Mouse (Mus musculus) kidney, embryonic 16.5 days (tissue): ENCODE results near the gene Cir1. TPM values are rescaled to one million over a fixed set of nuclear protein-coding genes. Genes with fewer than 3 reads are reported as not detected.

Experiments
- ATAC-seq: fragments of 200-750 bp; cut with Nextera tagmentation; 2 replicates; pipeline ENCODE4 v1.8.0; 2017; ENCODE audit warnings: moderate TSS enrichment; ENCODE audit not compliant: low FRiP score, low TSS enrichment
- H3K27ac ChIP-seq: fragments of 300-500 bp; sonication (generic); 2 replicates; pipeline ENCODE4 v1.5.1; 2014; ENCODE audit warnings: low read length
- H3K27me3 ChIP-seq: fragments of 300-500 bp; sonication (generic); 2 replicates; pipeline ENCODE4 v1.6.1; 2014; ENCODE audit warnings: low read length, control low read depth, mixed read lengths; ENCODE audit not compliant: insufficient read depth
- H3K36me3 ChIP-seq: fragments of 300-500 bp; sonication (generic); 2 replicates; pipeline ENCODE4 v1.6.1; 2014; ENCODE audit warnings: low read length, control low read depth, mixed read lengths; ENCODE audit not compliant: insufficient read depth
- H3K4me1 ChIP-seq: fragments of 300-500 bp; sonication (generic); 2 replicates; pipeline ENCODE4 v1.6.1; 2014; ENCODE audit warnings: low read length, control low read depth, mixed read lengths; ENCODE audit not compliant: insufficient read depth
- H3K4me2 ChIP-seq: fragments of 300-500 bp; sonication (generic); replicated peaks from 2 replicates; pipeline ENCODE4 v1.6.1; 2014; ENCODE audit warnings: low read depth, low read length
- H3K4me3 ChIP-seq: fragments of 300-500 bp; sonication (generic); 2 replicates; pipeline ENCODE4 v1.5.1; 2014; ENCODE audit warnings: mild to moderate bottlenecking, low read length
- H3K9ac ChIP-seq: fragments of 300-500 bp; sonication (generic); replicated peaks from 2 replicates; pipeline ENCODE4 v1.6.1; 2014; ENCODE audit warnings: low read length
- H3K9me3 ChIP-seq: fragments of 300-500 bp; sonication (generic); 2 replicates; pipeline ENCODE4 v1.6.1; 2016; ENCODE audit warnings: low read length, control low read depth
- WGBS: fragments of 180-500 bp; shearing (Covaris S2); extraction: QIAGEN DNeasy Blood & Tissue Kit; methylation state at CpG from one replicate; pipeline ENCODE4 v1.1.7; 2014; 5-methylcytosine and 5-hydroxymethylcytosine counted together
- polyA plus RNA-seq: library from polyadenylated mRNA; unstranded; fragments of >200 nt; fragmentation: Nextera tagmentation; extraction: Ambion mirVana; gene quantifications from 2 replicates; pipeline ENCODE4 v1.2.1, GENCODE M21; 2015

The Cir1 gene
- polyA plus RNA-seq, result 20.5 and 20.7 TPM in 2 replicates

DNA sequence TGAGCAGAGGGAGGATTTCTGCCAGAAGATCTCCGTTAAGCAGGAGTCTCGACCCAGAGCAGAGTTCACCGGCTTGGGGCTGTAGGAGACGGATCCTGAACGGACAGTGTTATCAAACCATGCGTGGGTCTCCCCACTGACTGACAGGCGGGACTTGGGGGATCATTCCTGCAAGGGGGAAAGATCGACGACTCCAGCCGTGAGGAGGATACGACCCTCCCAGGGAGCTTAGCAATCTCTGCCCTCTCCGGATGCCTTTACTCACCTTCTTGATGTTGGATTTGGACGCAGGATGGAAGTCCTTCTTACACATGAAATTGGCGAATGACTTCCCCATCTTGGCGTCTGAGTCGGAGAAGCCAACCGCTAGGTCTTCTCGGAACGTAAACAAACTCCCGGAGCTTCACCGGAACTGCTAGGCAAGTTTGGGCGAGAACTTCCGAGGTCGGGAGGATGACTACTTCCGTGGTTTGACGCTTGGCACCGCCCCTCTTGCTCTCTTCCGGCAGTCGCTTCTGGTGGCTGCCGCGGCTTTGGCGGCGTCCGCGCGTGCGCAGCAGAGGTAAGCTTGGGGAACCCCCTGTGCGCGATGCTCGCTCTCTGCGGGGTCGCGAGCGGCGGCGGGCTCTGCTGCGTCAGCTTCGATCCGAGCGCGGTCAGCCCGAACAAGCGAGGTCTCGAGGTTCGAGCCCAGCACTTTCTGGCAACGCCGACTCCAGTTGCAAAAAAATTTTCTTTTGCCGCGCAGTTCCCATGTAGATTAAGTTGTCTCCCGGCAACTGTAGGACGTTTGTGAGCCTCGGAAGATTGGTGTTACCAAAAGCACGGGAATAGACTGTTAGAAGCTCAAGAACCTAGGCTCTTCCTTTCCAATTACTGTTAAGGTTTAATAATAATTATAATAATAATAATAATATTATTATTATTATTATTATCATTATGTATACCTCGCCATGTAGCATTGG, at the start of gene Cir1, which contains the start of gene Scrn3:
Cir1 (minus strand) TSS at position 550 of the 965 bp plus-strand sequence.
Scrn3 (plus strand) TSS at position 450 of the 965 bp plus-strand sequence.
- no peaks in the 10 kb centered on the region for H3K27me3 ChIP-seq
- H3K9ac ChIP-seq, result peak within 1 kb of the TSS; percentile 85
- H3K36me3 ChIP-seq, result peaks cover 16% of the 10 kb centered on the region
- H3K9me3 ChIP-seq, result no peaks in the 10 kb centered on the region
- peak; percentile 96 for ATAC-seq
- WGBS, result under 1% methylated on average over 64 of the region's 64 CpGs
- peak within 1 kb of the TSS; percentile 91 for H3K4me3 ChIP-seq
- peak within 1 kb of the TSS; percentile 84 for H3K4me2 ChIP-seq
- peak within 1 kb of the TSS; percentile 88 for H3K27ac ChIP-seq
- H3K4me1 ChIP-seq, result peaks cover 16% of the 10 kb centered on the region

DNA sequence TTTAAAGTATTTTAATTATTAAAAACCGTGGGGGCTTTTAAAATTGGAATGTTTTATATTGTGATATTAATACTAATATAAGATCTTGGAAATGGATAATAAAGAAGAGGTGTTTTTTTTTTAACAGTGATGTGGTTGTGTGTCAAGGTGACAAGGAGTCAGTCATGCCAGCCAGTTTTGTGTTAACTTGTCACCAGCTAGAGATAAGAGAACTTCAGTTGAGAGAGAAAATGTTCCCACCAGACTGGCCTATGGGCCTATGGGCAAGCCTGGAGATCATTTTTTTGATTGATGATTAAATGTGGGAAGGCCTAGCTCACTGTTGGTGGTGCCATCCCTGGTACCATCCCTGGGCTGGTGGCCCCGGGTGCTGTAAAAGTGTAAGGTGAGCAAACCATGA, 48.0 kb upstream of the Cir1 start:
- H3K4me2 ChIP-seq, result no peak overlapping the region
- 91% methylated on average over 2 of the region's 2 CpGs for WGBS
- no peak overlapping the region for H3K9ac ChIP-seq
- peaks cover 3% of the 10 kb centered on the region; the same call in 1 of the 2 replicates for H3K9me3 ChIP-seq
- H3K27ac ChIP-seq, result no peak overlapping the region
- no peaks in the 10 kb centered on the region for H3K4me1 ChIP-seq
- ATAC-seq, result no peak
- no peaks in the 10 kb centered on the region for H3K27me3 ChIP-seq
- H3K4me3 ChIP-seq, result no peak overlapping the region
- 0 out of 2 replicates have a peak, but pooled peaks cover 3% of the 10 kb centered on the region for H3K36me3 ChIP-seq

DNA sequence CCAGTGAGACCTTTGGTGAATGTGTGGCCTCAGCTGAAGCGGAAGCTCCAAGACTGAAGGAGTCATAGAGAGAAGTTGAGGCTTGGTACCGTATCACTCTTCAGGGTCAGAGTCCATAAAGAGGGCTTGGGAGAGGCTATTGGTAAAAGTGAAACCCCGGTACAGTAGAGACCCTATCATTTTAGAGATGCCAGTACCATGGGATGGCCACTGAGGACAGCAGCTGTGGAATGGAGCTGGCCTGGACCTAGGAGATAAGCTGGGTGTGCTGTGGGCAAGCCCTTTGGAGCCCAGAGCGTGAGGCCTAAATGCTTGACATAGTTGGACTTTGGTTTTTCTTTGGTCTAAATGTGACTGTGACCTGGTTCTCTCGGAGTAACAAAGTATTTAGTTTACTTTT, 47.4 kb upstream of the Cir1 start:
- Histone ChIP-seq H3K36me3 (0 out of 2 replicates have a peak, but pooled peaks cover 3% of the 10 kb centered on the region), H3K27ac (no peak overlapping the region), H3K4me3 (no peak overlapping the region), H3K27me3 (no peaks in the 10 kb centered on the region), H3K9me3 (peaks cover 3% of the 10 kb centered on the region; the same call in 1 of the 2 replicates), H3K9ac (no peak overlapping the region), H3K4me1 (no peaks in the 10 kb centered on the region), H3K4me2 (no peak overlapping the region)
- ATAC-seq, result no peak; the same call in 1 of the 2 replicates
- 92% methylated on average over 5 of the region's 5 CpGs for WGBS

DNA sequence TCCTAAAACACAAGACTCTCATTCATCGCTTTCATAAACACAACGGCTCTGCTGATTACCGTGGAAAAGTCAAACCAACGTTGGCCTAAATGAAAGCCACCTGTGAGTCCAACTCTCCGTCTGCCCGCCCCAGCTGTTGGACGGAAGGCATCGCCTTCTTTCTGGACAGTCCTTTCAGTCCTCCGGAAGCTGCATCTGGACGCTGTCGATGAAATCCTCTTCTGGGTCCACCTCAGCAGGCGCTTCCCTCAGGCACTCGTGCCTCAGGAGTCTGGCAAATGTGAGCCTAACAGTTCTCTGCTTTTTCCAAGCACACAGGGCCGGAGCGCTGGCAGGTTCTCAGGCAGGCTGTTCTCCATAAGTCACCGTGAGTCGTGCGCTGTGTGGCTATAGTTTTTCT, 44.5 kb upstream of the Cir1 start:
- no peak for ATAC-seq
- no peaks in the 10 kb centered on the region for H3K9me3 ChIP-seq
- no peaks in the 10 kb centered on the region for H3K4me1 ChIP-seq
- no peak overlapping the region for H3K4me3 ChIP-seq
- WGBS, result 79% methylated on average over 18 of the region's 18 CpGs
- H3K9ac ChIP-seq, result no peak overlapping the region
- H3K27ac ChIP-seq, result no peak overlapping the region
- H3K4me2 ChIP-seq, result no peak overlapping the region
- no peaks in the 10 kb centered on the region for H3K27me3 ChIP-seq
- H3K36me3 ChIP-seq, result no peaks in the 10 kb centered on the region

DNA sequence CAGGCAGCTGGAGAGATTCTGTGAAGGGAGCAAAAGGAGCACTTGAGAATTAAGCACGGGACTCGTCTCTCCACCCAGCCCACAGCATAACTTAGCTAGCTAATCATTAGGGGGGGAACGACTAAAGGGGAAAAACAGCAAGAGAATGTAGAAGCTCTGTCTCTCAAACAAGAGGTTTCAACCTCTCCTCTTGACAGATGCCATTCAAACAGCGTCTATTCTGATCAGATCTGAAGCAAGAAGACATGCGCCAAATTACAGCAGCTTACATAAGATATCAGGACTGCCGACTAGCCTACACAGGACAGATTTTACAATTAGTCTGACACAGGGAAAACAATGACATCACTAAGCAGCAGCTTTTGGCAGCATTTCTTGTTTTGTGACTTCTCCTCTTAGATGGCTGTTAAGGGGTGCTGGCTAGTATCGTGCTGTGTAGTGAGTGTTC, 39.5 kb upstream of the Cir1 start:
- no peak overlapping the region for H3K9ac ChIP-seq
- 38% methylated on average over 7 of the region's 7 CpGs for WGBS
- H3K27me3 ChIP-seq, result no peaks in the 10 kb centered on the region
- no peaks in the 10 kb centered on the region for H3K4me1 ChIP-seq
- no peaks in the 10 kb centered on the region for H3K36me3 ChIP-seq
- no peaks in the 10 kb centered on the region for H3K9me3 ChIP-seq
- no peak overlapping the region for H3K27ac ChIP-seq
- ATAC-seq, result 0 out of 2 replicates have a peak, but pooled peaks have one; percentile 46
- peak overlapping the region; percentile 1; the same call in 1 of the 2 replicates for H3K4me3 ChIP-seq
- H3K4me2 ChIP-seq, result peak overlapping the region; percentile 35

DNA sequence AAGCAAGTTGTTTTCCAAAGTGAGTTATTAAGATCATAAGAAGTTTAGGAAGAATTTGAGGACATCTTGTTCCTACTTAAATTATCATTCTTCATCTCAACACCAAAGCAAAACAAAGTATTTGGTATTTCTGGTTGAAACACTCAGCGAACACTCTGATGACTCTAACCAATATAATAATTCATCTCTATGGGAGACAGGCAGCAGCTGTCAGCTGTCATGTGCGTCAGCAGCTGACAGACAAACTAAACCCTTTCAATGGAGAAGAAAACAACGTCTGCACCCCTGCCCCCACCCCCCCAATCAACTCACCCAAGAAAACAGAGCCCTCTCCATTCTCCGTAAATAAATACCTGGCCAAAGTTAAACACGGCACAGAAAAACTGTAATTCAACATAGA, 39.0 kb upstream of the Cir1 start:
- Histone ChIP-seq H3K4me3 (peak overlapping the region; percentile 1; the same call in 1 of the 2 replicates), H3K27ac (no peak overlapping the region), H3K4me1 (no peaks in the 10 kb centered on the region), H3K9me3 (no peaks in the 10 kb centered on the region), H3K36me3 (no peaks in the 10 kb centered on the region), H3K27me3 (no peaks in the 10 kb centered on the region), H3K4me2 (peak overlapping the region; percentile 35), H3K9ac (no peak overlapping the region)
- WGBS, result 31% methylated on average over 5 of the region's 5 CpGs
- no peak for ATAC-seq

DNA sequence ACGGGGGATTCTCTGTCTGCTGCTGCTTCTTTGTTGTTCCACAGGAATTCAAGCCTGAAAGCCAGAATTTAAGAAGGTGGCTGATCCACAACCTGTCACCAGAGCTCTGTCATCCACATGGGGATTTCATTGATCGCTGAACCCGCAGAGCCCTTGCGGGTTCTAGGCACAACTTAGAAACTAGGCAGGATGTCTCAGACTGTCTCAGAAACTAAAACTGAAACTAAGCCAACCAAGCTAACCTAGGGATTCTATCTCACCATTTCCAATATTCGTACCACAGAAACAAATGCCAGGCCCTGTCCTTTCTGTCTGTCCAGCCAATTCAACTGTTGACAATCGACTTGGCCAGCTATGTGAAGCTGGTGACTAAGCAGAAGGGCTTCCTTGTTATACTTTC, 35.7 kb upstream of the Cir1 start:
- ATAC-seq, result no peak
- Histone ChIP-seq H3K4me1 (no peaks in the 10 kb centered on the region), H3K9ac (no peak overlapping the region), H3K27ac (no peak overlapping the region), H3K27me3 (no peaks in the 10 kb centered on the region), H3K36me3 (no peaks in the 10 kb centered on the region), H3K4me2 (no peak overlapping the region), H3K4me3 (no peak overlapping the region), H3K9me3 (no peaks in the 10 kb centered on the region)
- WGBS, result 83% methylated on average over 6 of the region's 6 CpGs

DNA sequence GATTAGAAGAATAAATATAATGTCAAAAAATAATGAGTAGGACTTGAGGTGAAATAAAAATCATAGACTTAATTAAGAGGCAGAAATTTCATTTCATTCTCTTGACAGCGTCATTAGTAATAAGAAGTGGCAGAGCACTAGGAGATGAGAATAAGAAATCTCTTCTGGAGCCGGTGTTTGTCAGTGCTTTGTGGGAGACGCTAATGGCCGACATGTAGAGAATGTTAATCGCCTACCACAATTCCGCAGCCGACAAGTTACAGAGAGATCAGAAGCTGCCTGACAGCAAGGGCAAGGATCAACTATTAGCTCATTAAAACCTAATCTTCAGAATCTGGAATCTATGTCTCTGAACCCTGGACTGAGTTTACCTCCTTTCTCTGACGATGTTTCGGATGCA, 35.3 kb upstream of the Cir1 start:
- H3K9ac ChIP-seq, result no peak overlapping the region
- no peak overlapping the region for H3K4me3 ChIP-seq
- H3K36me3 ChIP-seq, result no peaks in the 10 kb centered on the region
- no peaks in the 10 kb centered on the region for H3K9me3 ChIP-seq
- ATAC-seq, result no peak
- H3K27me3 ChIP-seq, result no peaks in the 10 kb centered on the region
- 68% methylated on average over 9 of the region's 9 CpGs for whole genome bisulfite sequencing
- H3K4me2 ChIP-seq, result no peak overlapping the region
- H3K4me1 ChIP-seq, result no peaks in the 10 kb centered on the region
- no peak overlapping the region for H3K27ac ChIP-seq

DNA sequence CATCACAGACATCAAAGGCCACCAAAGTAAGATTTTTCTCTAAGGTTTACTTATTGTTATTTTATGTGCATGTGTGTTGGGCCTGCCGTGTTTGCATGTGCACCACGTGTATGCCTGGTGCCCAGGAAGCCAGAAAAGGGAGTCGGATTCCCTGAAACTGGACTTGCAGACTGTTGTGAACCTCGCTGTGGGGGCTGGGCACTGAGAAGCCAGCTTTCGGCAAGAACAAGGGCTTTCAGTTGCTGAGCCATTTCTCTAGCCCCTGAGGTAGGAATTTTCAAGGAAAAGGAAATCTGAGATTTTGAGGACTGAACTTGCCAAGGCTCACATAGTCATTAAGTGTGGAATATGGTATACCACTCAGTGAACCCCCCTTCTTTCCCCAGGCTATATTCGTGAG, 34.6 kb upstream of the Cir1 start:
- H3K9me3 ChIP-seq, result no peaks in the 10 kb centered on the region
- no peaks in the 10 kb centered on the region for H3K4me1 ChIP-seq
- H3K4me3 ChIP-seq, result no peak overlapping the region
- 47% methylated on average over 6 of the region's 6 CpGs for WGBS
- no peak for ATAC-seq
- no peaks in the 10 kb centered on the region for H3K27me3 ChIP-seq
- no peak overlapping the region for H3K4me2 ChIP-seq
- H3K9ac ChIP-seq, result no peak overlapping the region
- no peaks in the 10 kb centered on the region for H3K36me3 ChIP-seq
- no peak overlapping the region for H3K27ac ChIP-seq
